Mouse (Mus musculus) activated CD4-positive, CD25-positive, alpha-beta regulatory T cell, adult 4 months (primary cell): ENCODE results near the gene Kif16b. TPM values are rescaled to one million over a fixed set of nuclear protein-coding genes. Genes with fewer than 3 reads are reported as not detected.

Source experiments
- ATAC-seq: one replicate; pipeline ENCODE4 v1.8.0; 2017
- polyA plus RNA-seq, 2 experiments: library from polyadenylated mRNA; unstranded; fragments of 100-300 nt; shearing (Covaris generic); gene quantifications; one replicate each; pipeline ENCODE4 v1.2.1; 2017

Kif16b gene
- polyA plus RNA-seq, 2 experiments from 2014 or later, result 9.1 to 9.7 TPM

GRCm38 (mm10) chr2:142646863-142647262, 254.5 kb downstream of the Kif16b start:
- no peak for ATAC-seq

GRCm38 (mm10) chr2:142641766-142642165, 259.6 kb downstream of the Kif16b start:
- ATAC-seq, result no peak

- no peak for ATAC-seq
These were observed 265.6 kb downstream of the Kif16b start for GRCm38 (mm10) chr2:142635606-142636304.

- no peak for ATAC-seq
These were observed 267.3 kb downstream of the Kif16b start for GRCm38 (mm10) chr2:142633996-142634559.

- no peak for ATAC-seq
These were observed 271.6 kb downstream of the Kif16b start for GRCm38 (mm10) chr2:142629523-142630312.

GRCm38 (mm10) chr2:142625756-142626155, 275.6 kb downstream of the Kif16b start:
- no peak for ATAC-seq

- ATAC-seq, result no peak
These were observed 276.2 kb downstream of the Kif16b start for GRCm38 (mm10) chr2:142625101-142625500.

GRCm38 (mm10) chr2:142624254-142624653, 277.1 kb downstream of the Kif16b start:
- no peak for ATAC-seq

GRCm38 (mm10) chr2:142621152-142621551, 280.2 kb downstream of the Kif16b start:
- ATAC-seq, result no peak

GRCm38 (mm10) chr2:142619926-142620325, 281.4 kb downstream of the Kif16b start:
- no peak for ATAC-seq

- no peak for ATAC-seq
These were observed 286.8 kb downstream of the Kif16b start for GRCm38 (mm10) chr2:142614535-142614934.

- ATAC-seq, result no peak
These were observed 288.9 kb downstream of the Kif16b start for GRCm38 (mm10) chr2:142612359-142612953.

GRCm38 (mm10) chr2:142611113-142611512, 290.2 kb downstream of the Kif16b start:
- no peak for ATAC-seq

- ATAC-seq, result no peak
These were observed 291.1 kb downstream of the Kif16b start for GRCm38 (mm10) chr2:142610206-142610605.

GRCm38 (mm10) chr2:142608778-142609177, 292.6 kb downstream of the Kif16b start:
- no peak for ATAC-seq

GRCm38 (mm10) chr2:142604762-142605161, 296.6 kb downstream of the Kif16b start:
- ATAC-seq, result no peak

- ATAC-seq, result no peak
These were observed 298.1 kb downstream of the Kif16b start for GRCm38 (mm10) chr2:142603210-142603609.

- ATAC-seq, result no peak
These were observed 302.1 kb downstream of the Kif16b start for GRCm38 (mm10) chr2:142599235-142599634.

GRCm38 (mm10) chr2:142596176-142597170, 304.9 kb downstream of the Kif16b start:
- no peak for ATAC-seq

GRCm38 (mm10) chr2:142590938-142591337, 310.4 kb downstream of the Kif16b start:
- ATAC-seq, result no peak

GRCm38 (mm10) chr2:142590284-142590724, 311.0 kb downstream of the Kif16b start:
- ATAC-seq, result no peak
